32 mouse cellular contexts compared by ENCODE assay signal in genomic region chr1:53323254-53323653, GRCm38 (mm10). TPM values are rescaled to one million over a fixed set of nuclear protein-coding genes. Genes with fewer than 3 reads are reported as not detected.
"Had no signal": no experiment of that assay in that cellular context is flagged by ENCODE, and none has a peak within 500 bp of the region (broad histone marks: within the 10 kb centered on the region; RNA-seq: fewer than 3 reads in every experiment).

No protein-coding gene starts in this region.

- H3K27ac ChIP-seq: heart, adult 2 months; heart, embryonic 10.5 days; hindbrain, embryonic 13.5 days; hindbrain, embryonic 15.5 days; hindbrain, postnatal 0 days; kidney, embryonic 15.5 days; kidney, postnatal 0 days; limb, embryonic 13.5 days; limb, embryonic 15.5 days; liver, embryonic 12.5 days; liver, embryonic 14.5 days had no signal

- H3K27me3 ChIP-seq: heart, embryonic 12.5 days; hindbrain, embryonic 13.5 days; hindbrain, embryonic 15.5 days; kidney, embryonic 15.5 days; limb, embryonic 13.5 days; limb, embryonic 15.5 days; liver, embryonic 12.5 days had no signal

- H3K4me2 ChIP-seq: heart, embryonic 12.5 days; hindbrain, embryonic 13.5 days; hindbrain, embryonic 15.5 days; kidney, embryonic 15.5 days; limb, embryonic 13.5 days; limb, embryonic 15.5 days; liver, embryonic 12.5 days had no signal

- H3K9ac ChIP-seq: heart, embryonic 12.5 days; hindbrain, embryonic 13.5 days; hindbrain, embryonic 15.5 days; kidney, embryonic 15.5 days; limb, embryonic 13.5 days; limb, embryonic 15.5 days; liver, embryonic 12.5 days; liver, embryonic 14.5 days had no signal

- ATAC-seq: hindbrain, postnatal 0 days; liver, embryonic 12.5 days had no signal

- H3K4me3 ChIP-seq: heart, adult 2 months; heart, embryonic 10.5 days; heart, embryonic 12.5 days; hindbrain, embryonic 13.5 days; hindbrain, embryonic 15.5 days; kidney, embryonic 15.5 days; limb, embryonic 13.5 days; limb, embryonic 15.5 days; liver, embryonic 12.5 days had no signal

- DNase-seq: gastrocnemius, postnatal 14 days; gastrocnemius, postnatal 36 days; heart, adult 11 months; heart, adult 2 months; heart, postnatal 14 days; heart, postnatal 36 days; kidney, adult 2 months; kidney, adult 9 months; kidney, postnatal 14 days; kidney, postnatal 36 days; layer of hippocampus, adult 9-11 months; layer of hippocampus, postnatal 36 days; left cerebral cortex, postnatal 4 days had no signal

- H3K4me1 ChIP-seq: heart, embryonic 10.5 days; heart, embryonic 12.5 days; hindbrain, embryonic 13.5 days; hindbrain, embryonic 15.5 days; kidney, embryonic 15.5 days; limb, embryonic 13.5 days; limb, embryonic 15.5 days had no signal

- H3K9me3 ChIP-seq: heart, embryonic 10.5 days; heart, embryonic 12.5 days; hindbrain, embryonic 13.5 days; hindbrain, embryonic 15.5 days; kidney, embryonic 15.5 days; limb, embryonic 13.5 days; limb, embryonic 15.5 days; liver, embryonic 12.5 days had no signal

RNA-seq across cellular contexts. Expression of gene Gm28778, which starts 26.3 kb away (rescaled TPM):
- polyA plus RNA-seq: heart, embryonic 10.5 days; heart, embryonic 12.5 days; heart, embryonic 14.5 days; heart, embryonic 16.5 days; hindbrain, embryonic 11.5 days; hindbrain, embryonic 13.5 days; hindbrain, embryonic 15.5 days; hindbrain, postnatal 0 days; intestine, embryonic 14.5 days; kidney, embryonic 15.5 days; kidney, postnatal 0 days; limb, embryonic 11.5 days; limb, embryonic 13.5 days; limb, embryonic 15.5 days; liver, embryonic 12.5 days; liver, embryonic 14.5 days had no signal

RNA-seq across cellular contexts. Expression of gene Asdurf, which starts 29.2 kb away (rescaled TPM):
- polyA plus RNA-seq: gonadal fat pad, adult 2 months; heart, adult 2 months; heart, embryonic 10.5 days; hindbrain, embryonic 11.5 days; kidney, adult 2 months; kidney, embryonic 15.5 days; large intestine, adult 2 months; limb, embryonic 15.5 days; liver, adult 2 months; liver, embryonic 12.5 days had no signal
